Mouse (Mus musculus) gastrocnemius, adult 8-10 months (tissue): ENCODE data around the gene Hibadh. TPM values are rescaled to one million over a fixed set of nuclear protein-coding genes. Genes with fewer than 3 reads are reported as not detected.
A peak's percentile ranks its signal among the peaks of the same experiment; 100 is the strongest.

ENCODE experiments used
- DNase-seq, 2 experiments: peaks; one replicate each; pipeline ENCODE4 v3.0.0; 2022; ENCODE audit warnings: low spot score in 2 of 2
- total RNA-seq, 4 experiments: library from RNA; stranded (reverse); gene quantifications; 2 replicates each; pipeline ENCODE4 v1.2.4; 2022

The Hibadh gene
- total RNA-seq, 4 experiments from 2014 or later: 106 to 125 (median 119) TPM

DNA sequence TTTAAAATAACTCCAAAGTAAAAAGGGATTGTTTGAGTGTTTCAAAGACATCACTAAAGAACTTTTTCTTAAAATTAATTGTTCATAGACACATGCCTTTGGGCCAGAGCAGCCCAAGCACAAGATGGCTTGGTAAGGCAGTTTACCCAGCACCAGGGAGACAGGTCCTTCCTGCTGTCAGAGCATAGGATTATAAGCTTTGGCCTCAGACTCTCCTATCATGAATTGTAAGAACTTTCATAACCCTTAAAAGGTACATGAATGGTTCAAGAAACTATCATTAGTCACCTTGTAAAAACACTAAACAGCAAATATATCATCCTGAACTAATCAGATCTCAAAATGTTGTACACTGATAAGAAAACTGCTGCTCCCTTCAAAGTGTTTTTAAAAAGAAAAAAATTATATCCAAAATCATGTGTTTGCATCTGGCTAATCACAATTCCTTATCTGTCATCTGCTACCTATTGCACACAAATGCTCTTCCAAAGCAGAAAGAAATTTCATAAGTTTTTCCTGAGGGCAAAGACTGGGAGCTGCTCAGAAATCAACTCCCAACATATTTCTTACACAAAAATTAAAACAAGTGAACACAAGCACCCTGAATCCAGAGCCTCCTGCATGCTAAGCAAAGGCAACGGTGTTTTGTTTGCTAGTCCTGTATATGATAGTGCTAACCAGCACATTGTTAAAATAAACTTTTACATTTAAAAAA is 1.6 kb downstream of the Hibadh start:
- no peak for DNase-seq

DNA sequence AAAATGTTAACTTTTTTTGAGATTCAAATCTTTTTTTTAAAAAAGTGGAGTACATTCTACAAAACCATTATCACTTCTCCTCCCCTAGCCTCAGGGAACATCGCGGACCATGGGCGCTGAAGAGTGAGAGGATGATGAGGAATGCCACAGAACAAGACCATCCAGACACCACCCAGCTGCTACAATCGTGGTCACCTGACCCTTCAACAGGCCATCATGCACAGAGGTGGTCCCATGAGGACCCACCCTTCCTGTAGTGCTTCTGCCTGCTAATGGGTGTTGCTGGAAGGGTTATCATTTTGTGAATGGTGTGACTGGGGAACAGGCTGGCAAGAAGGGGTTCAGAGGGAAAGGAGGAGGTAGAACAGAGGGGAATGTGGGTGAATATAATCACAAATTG is 2.9 kb downstream of the Hibadh start:
- no peak for DNase-seq

DNA sequence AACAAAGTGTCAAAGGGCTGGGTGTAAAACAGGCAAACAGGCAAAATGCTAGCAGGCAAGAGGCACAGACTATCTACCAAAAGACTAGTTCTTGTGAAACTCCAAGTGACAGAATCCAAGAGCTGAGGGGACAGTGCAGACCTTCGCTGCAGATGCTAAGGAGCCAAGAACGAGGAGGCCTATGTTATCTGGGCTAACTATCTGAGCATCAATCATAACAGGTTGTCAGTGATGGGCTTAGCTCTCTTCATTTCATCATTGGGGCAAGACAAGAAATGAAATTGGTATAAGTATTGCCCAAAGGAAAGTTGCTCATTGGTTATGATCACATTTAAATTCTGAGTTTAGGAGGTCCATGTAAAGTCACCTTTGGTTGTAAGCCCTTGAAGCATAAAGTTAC is 4.8 kb downstream of the Hibadh start:
- no peak for DNase-seq

DNA sequence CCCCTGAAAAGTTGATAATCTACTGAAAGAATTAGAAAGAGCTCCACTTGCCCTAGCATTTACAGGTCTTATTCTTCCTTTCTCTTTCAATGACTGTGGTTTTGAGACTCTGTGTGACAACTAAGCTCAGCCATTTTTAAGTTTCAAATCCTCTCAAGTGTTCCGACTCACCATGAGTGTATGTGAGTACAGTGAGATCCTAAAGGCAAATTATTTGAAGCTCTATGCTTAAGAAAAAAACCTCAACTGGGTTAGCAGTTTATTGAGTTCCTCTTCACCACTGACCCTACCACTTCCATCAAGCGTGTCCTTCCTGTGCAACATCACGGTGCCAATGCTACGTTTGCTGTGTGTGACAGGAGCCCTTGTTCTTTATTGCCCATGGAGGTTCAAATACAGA is 9.6 kb downstream of the Hibadh start:
- no peak for DNase-seq

DNA sequence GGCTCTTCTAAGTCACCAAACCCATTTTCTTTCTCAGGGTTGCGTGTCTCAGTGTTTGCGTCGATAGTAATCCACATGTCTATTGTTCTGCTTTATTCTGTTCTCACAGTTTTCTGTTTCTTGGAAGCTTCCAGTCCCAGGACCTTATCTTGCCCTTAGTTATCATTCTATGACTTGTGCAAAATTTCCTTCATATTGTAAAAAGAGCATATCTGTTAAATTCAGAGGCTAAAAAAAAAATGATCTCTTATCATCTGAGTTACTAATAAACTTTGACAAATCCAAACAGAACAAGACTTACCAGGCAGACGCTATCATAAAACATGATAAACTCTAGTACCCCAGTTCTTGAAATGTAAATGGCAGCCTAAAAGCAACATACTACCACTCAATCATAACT is 11.0 kb downstream of the Hibadh start:
- DNase-seq: no peak

DNA sequence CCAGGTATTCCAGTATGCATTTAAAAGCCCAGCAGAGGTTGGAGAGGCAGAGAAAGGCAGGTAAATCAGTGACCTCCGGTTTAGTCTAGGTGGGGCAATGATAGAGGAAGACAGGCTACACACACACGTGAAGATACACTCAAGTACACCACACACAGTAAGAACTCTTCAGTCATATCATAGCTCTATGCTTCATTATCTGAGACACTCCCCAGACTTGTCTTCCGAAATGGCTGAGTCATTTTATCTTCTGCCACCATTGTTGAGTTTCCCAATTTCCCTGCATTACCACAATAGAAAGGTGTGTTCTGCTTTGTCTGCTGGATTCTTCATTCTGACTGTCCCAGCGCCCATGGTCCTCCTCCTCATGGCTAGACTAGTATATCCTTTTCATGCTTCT is 13.5 kb downstream of the Hibadh start:
- DNase-seq: no peak

DNA sequence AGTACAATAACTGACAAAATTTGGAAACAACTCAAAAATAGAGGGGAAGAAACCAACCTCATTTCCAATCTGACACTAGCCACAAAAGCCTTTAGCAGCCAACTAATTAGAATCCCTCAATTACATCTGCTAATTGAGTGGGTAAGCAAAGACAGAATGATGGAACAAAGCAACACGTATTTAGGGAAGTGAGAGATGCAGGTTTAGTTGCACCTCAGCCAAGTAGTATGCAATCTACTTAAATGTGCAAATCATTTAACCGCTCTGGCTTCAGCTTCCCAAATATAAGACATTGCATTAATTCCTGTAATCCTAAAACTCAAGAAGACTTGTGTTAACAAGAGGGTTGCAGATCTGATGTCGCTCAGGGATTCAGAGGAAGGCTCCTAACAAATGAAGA is 16.4 kb downstream of the Hibadh start:
- DNase-seq: no peak

DNA sequence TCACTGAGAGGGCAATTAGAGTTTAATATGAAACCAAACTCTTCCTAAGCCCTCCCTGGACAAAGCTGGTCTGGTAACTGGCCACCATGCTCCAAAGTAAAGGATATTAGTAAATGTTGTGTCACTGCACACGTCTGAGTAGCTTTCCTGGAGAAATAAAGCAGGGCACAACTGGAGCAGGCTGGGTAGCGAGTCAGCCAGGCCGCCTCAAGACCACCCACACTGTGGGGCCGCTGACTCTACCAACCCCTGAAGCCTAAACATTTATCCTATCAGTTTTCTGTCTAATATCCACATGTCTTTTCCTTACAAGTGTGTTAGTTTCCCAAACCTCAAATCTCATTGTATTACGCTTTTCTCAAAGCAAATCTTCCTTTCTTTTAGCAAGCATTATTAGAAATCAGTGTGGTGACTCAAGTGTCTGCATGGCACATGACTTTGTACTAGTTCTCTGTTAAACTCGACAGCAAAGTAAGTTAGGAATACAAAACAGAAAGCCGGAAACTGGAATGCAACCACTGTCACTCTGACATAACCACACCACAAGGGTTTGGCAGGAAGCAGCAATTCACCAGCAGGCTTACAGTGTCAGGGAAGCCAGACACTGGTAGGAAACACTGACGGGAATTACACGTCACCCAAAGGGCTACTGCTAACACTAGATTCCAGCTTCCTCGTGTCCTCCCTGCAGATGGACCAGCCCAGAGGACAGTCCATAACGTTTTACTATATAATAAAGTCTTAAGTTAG is 18.3 kb downstream of the Hibadh start:
- DNase-seq: no peak

DNA sequence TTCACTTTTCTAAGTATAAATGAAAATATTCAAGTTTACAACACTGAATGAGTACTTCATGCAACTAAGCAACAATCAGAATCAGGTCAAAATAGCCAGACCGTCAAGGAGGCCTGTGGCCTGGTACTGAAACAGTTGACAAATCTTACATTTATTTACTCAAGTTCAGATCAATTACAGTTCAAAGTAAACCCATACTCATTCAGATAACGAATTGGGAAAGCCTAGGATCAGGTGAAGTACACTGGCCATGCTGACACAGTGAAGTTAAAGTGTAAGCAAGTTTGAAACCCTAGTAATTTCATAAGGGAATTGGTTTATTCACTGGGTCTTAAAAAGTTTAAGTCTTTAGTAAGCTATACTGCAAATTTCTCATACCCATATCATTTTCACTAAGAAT is 20.1 kb downstream of the Hibadh start:
- no peak for DNase-seq

DNA sequence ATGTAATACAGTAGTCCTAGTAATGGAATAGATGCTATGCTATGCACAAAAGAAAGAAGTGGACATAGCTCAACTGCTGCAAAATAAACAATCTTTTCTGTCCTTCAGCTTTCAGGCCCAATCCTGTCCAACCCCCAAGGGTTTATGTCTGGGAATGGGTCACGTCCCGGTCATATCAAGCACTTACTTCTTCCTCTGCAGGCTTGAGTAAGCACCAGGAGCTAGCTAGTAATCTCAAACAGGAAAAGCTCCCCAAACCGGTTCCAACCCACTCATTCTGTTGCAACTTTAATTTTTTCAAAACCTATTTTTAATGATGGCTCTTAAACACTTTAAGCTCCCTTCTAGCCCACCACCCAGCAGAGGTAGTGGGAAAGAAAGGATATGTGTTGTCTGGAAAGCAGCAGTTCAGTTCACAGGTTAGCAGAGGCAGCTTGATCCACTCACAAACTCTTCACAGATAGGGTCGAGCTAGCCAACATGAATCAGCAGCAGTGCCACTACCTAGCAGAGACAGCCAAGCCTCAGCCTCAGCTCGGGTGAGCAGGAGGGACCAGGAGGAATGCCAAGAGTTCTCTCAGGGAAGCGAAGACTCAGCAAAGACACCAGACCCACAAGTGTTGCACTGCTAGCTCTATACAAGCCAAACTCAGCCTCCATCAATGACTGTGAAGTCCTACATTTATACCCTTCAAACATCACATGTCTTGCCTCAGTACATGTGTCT is 30.4 kb downstream of the Hibadh start:
- peak; percentile 13 to 20 for DNase-seq

DNA sequence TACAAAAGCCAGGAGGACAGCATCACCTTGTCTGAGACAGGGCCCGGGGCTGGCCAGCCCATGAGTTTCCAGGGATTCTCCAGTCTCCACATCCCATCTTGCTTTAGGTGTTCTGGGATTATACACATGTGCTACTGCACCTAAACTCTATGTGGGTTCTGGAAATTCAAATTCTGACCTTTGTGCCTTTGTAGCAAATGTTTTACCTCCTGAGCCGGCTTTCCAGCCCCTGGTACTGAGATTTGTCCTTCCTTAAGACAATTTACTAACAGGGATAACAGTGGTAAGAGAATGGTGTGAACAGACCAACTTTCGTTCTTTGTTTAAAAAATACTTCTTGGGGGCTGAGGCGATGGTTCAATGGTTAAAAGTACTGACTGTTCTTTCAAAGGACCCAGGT is 32.1 kb downstream of the Hibadh start:
- no peak for DNase-seq

DNA sequence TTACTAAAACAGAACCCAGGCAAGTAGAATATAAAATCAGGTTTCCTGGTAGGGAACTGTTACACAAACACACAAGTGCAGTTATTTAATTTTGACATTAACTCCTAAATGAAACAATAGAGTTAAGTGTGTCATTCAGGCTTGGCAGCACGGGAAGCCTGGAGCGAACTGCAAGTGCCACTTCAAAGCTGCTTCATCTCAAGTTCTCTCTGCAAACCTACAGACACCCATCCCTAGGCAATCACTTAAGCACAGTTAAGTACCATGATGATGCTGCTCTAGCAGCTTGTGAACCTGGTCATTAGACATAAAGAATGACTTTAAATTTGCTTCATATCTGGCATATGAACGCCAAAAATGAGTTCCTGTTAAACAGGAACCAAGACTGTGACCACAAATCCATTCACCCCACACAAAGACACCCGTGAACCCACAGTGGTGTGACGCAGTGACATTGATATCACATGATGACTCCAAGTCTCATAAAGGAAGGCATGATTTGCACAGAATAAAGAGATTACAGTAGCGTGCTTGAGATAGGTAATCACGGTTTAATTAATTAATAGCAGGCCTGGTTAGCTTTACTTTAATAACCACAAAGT is 33.3 kb downstream of the Hibadh start:
- no peak for DNase-seq

DNA sequence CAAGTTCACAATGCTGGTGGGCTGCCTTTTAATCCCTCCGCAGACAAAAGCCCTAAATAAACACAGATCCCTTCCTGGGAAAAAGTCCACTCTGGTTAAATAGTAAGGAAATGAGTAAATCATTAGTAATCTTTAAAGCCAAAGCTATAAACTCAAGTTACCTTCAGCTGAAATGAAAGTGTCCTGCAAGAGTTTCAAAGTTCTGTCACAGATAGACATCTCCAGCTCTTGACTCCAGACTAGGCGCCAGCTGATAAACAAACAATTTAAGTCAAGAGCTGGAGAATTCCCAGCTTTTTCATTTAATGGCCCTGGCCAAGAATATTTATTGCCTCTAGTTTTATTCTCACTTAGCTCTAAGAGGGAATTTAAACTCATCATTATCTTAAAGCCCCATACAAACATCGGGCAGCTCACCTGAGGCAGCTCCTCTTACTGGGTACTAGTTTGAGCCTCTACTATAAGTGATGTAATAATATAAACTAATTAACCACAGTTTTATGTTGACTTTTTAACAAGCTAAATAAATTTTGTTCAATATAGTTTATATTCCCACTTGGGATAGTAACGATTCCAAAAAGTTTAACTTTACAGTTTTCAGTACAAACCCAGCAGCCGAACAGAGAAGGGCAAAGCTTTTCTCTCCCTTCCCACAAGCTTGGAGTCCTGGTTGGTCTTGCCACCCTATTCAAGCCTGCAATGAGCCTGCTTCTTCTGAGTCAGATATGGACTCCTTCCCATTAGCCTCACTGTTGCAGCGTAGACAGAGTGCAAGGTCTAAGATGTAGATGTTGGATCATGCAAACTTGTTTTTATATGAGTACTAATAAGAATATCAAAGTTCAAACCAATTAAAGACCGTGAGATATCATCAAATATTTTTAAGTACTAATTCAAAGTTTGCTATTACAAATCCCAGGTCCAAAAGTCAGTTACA is 38.2 kb downstream of the Hibadh start:
- DNase-seq: no peak

DNA sequence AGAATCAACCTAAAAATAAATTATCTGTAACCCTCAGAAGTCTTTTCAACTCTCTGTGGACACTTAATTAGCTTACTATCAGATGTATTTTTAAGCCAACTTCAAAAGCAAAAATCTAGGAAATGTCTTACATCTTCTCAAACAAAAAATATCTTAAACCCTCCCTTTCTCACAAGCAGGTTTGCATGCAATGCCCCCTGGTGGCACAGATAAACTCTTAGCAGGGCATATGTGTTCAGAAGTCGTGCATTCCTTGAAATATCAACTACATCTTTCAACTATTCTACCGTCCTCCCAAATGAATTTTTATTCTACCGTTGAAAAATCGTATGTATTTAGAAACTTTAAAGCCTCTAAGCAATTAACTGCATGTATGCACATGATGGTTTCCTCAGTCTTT is 39.1 kb downstream of the Hibadh start:
- DNase-seq: no peak

DNA sequence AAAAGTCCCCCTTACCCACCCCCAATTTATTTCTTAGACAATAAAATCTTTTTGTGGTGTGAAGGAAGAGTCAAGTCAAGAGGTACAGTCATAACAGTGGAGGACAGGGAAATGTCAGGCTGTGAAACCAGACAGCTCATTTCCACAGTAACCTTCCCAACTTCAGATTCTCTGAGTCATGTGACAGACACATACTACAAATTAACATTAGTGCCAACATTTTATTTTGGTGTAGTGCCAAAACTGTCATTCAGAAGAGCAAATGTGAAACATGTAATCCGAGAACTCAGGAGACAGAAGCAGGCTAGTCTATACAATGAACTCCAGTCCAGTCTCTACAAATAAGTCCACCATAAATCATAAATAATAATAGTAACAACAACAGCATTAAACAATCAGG is 45.4 kb downstream of the Hibadh start:
- no peak for DNase-seq

DNA sequence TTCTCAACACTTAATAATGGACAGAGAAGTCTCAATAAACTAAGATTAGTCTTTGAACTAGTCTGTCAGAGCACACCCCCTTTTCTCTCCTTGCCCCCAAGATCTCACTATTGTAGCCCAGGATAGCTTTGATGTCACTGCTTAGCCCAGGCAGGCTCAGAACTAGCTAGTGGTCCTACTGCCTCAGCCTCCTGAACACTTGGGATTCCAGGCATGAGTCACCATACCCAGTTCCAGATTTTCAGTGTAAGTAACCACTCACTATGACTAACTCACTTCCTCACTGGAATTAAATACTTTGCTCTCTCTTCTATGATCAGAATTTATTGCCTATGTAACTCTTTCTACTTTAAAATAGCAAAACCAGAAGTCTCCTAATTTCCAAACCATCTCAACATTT is 53.6 kb downstream of the Hibadh start:
- DNase-seq: no peak

DNA sequence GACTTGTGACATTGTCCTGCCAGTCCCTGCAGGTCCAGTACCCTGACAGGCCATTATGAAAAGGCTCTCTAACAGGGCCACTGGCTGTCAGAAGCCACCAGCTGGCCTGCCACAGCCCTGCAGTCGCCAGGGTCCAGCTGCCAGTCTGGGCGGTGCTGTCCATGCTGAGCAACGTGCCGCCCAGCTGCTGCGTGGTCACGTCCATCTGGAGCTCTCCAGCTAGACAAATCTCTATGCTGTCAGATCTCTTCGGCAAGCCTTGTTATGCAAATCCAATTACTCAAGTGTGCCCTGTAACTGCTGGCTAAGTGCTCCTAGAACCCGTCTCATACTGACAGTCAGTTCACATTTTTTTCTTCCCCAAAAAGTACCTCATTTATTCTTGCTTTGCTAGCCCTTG is 55.8 kb downstream of the Hibadh start:
- peak; percentile 24 to 65 for DNase-seq

DNA sequence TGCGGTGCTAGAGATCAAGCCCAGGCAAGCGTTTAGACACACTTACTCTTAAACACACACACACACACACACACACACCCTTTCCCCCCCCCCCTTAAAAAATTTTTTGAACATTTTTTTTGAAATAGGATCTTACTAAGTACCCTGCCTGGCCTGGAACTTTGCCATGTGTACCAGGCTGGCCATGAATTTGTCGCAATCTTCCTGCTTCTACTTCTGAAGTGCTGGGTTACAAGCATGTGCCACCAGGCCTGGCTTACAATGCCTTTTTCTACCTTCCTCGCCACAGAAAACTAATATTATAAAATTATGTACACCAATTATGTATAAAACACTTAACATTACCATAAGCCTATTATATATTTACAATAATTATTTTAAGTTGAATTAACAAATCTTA is 59.1 kb downstream of the Hibadh start:
- no peak for DNase-seq

DNA sequence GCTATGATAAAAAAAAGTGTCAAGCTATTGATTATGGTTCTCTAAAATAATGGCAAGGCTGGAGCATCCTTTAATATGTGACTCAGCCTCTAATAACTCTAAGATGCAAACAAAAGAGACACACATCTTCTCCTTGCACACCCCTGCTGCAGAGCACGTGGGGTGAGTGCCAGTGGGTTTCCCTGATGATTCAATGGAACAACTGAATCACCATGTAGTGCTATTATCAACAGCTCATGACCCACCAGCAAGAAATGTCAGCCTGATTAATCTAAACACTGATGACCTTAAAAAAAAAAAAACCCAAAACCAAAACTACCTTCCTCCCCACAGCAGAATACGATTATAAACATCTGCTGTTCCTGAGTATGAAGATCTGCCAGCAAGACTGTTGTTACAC is 61.9 kb downstream of the Hibadh start:
- DNase-seq: no peak

DNA sequence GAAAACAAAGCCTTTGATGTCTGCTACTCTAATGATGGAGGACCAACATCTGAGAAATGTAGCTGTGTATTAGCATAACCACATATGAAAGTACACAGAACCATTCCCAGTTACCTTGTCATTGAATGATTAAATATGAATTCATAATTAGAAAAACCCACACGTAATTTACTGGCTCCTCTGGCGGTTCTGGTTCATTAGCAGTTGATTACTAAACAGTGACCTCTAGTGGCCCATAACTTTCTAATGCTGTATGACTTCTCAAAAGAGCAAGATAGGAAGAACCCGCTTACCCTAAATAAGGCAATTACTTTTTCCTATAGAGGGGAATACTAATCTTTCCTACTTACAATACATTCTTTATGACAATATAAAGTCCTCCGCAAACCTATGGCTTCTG is 62.9 kb downstream of the Hibadh start:
- no peak for DNase-seq

DNA sequence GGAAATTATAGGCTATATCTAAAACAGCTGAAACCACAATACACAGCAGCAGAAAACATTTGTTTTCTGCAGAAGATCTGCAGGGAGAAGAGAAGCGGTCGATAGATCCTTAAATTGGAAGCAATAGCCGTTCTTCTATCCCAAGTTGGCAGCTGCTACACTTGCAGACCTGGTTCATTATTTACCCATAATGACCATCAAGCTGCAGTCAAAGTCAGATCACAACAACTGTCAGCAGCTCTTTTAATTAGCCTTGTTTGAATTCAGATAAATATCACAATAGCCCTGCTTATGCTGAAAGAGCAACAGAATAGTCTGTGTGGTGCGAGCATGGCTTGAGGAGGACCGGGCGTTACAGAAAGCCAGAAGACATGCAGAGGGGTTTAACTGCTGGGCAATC is 71.5 kb downstream of the Hibadh start:
- DNase-seq: no peak
